Mouse (Mus musculus) limb, embryonic 14.5 days (tissue): ENCODE results near the gene Gulp1. TPM values are rescaled to one million over a fixed set of nuclear protein-coding genes. Genes with fewer than 3 reads are reported as not detected.

Experiments used
- ATAC-seq: fragments of 200-750 bp; cut with Nextera tagmentation; 2 replicates; pipeline ENCODE4 v1.8.0; 2017; ENCODE audit warnings: low read depth, moderate number of reproducible peaks, moderate TSS enrichment; ENCODE audit not compliant: low FRiP score
- DNase-seq: peaks from one replicate; pipeline ENCODE4 v3.0.0-alpha.2; 2015; ENCODE audit warnings: low spot score
- H3K27ac ChIP-seq: fragments of 300-500 bp; sonication (generic); replicated peaks from 2 replicates; pipeline ENCODE4 v1.5.1; 2014; ENCODE audit warnings: low read depth, mild to moderate bottlenecking, low read length, moderate library complexity, mixed read lengths
- H3K27me3 ChIP-seq: fragments of 300-500 bp; sonication (generic); 2 replicates; pipeline ENCODE4 v1.6.1; 2014; ENCODE audit warnings: low read length, mixed read lengths; ENCODE audit not compliant: control insufficient read depth, insufficient read depth
- H3K36me3 ChIP-seq: fragments of 300-500 bp; sonication (generic); 2 replicates; pipeline ENCODE4 v1.6.1; 2014; ENCODE audit warnings: mild to moderate bottlenecking, low read length, moderate library complexity, mixed read lengths; ENCODE audit not compliant: control insufficient read depth, insufficient read depth
- H3K4me1 ChIP-seq: fragments of 300-500 bp; sonication (generic); 2 replicates; pipeline ENCODE4 v1.6.1; 2014; ENCODE audit warnings: antibody characterized with exemption, low read length, mixed read lengths; ENCODE audit not compliant: control insufficient read depth, insufficient read depth
- H3K4me2 ChIP-seq: fragments of 300-500 bp; sonication (generic); replicated peaks from 2 replicates; pipeline ENCODE4 v1.6.1; 2014; ENCODE audit warnings: low read depth, mild to moderate bottlenecking, low read length, moderate library complexity; ENCODE audit not compliant: severe bottlenecking
- H3K4me3 ChIP-seq: fragments of 300-500 bp; sonication (generic); replicated peaks from 2 replicates; pipeline ENCODE4 v1.5.1; 2014; ENCODE audit warnings: low read length
- H3K9ac ChIP-seq: fragments of 300-500 bp; sonication (generic); 2 replicates; pipeline ENCODE4 v1.6.1; 2014; ENCODE audit warnings: mild to moderate bottlenecking, low read depth, low read length, moderate library complexity; ENCODE audit not compliant: severe bottlenecking
- H3K9me3 ChIP-seq: fragments of 300-500 bp; sonication (generic); 2 replicates; pipeline ENCODE4 v1.6.1; 2016; ENCODE audit warnings: low read length; ENCODE audit not compliant: control insufficient read depth
- POLR2A ChIP-seq: fragments of 200-500 bp; IDR thresholded peaks from 2 replicates; pipeline ENCODE4 v1.8.0; 2012; ENCODE audit warnings: inconsistent platforms, mild to moderate bottlenecking, moderate library complexity, borderline replicate concordance; ENCODE audit not compliant: insufficient read depth, insufficient read length; ENCODE audit errors: extremely low read depth
- WGBS: fragments of 180-500 bp; shearing (Covaris S2); extraction: QIAGEN DNeasy Blood & Tissue Kit; methylation state at CpG from one replicate; pipeline ENCODE4 v1.1.7; 2014; 5-methylcytosine and 5-hydroxymethylcytosine counted together
- polyA plus RNA-seq, 2 experiments: library from polyadenylated mRNA; depleted of rRNA in 1 of 2; stranded (reverse) in 1 of 2; unstranded in 1 of 2; fragments of >200 nt; fragmentation: Nextera tagmentation in 1 of 2; extraction: Ambion mirVana in 1 of 2; gene quantifications; 2 replicates each; pipeline versions ENCODE4 v1.2.1 to v1.2.3; 2012 to 2014

The Gulp1 gene
- polyA plus RNA-seq, 2 experiments, result 35.8 to 41.9 TPM

DNA sequence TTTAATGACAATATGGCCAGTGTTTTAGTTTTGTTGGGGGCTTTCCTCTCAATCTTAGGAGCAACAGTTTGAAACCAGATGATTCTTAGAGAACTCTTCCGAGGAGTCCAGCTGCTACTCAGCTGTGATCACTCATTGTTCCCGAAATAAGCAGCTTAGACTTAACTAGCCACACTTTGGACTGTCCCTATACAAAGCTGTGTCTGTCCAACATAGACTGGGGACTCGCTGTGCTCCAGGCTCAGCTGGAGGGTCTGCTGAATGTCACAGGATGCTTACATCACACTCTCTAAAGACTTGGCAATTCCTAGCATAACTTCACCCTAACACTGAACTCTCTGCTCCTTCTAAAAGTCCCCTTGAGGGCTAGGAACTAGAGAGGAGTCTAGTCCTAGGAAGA lies 40.4 kb downstream of the Gulp1 start:
- Histone ChIP-seq H3K4me1 (peaks cover 12% of the 10 kb centered on the region; the same call in 1 of the 2 replicates), H3K4me3 (no peak overlapping the region), H3K9me3 (no peaks in the 10 kb centered on the region), H3K36me3 (no peaks in the 10 kb centered on the region), H3K27me3 (no peaks in the 10 kb centered on the region), H3K4me2 (no peak overlapping the region), H3K9ac (no peak overlapping the region), H3K27ac (0 out of 2 replicates have a peak overlapping the region, but pooled peaks have one; percentile 28)
- no peak for TF ChIP-seq POLR2A
- WGBS, result 42% methylated on average over 3 of the region's 3 CpGs
- DNase-seq (peak; percentile 48), ATAC-seq (peak; percentile 84)

DNA sequence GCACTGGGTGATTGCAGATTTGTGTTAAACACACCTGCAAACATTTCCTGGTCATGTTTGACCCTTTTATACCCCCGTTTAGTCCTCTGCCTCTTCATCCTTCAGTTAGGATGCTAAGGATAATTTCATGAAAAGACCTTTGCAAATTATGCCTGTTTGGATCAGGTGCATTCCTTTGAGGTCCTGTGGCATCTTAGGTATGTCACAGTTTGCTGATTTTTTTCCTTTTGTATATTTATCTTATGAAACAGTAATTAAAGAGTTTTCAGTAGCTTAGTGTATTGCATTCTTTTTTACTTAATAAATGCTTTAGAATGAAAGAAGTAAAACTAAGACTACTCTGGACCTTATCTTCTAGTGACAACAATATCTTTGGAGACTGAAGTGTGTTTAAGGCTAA lies 41.8 kb downstream of the Gulp1 start:
- Histone ChIP-seq H3K9me3 (no peaks in the 10 kb centered on the region), H3K4me3 (no peak overlapping the region), H3K27ac (no peak overlapping the region), H3K4me1 (peaks cover 12% of the 10 kb centered on the region; the same call in 1 of the 2 replicates), H3K36me3 (no peaks in the 10 kb centered on the region), H3K9ac (no peak overlapping the region), H3K27me3 (no peaks in the 10 kb centered on the region), H3K4me2 (no peak overlapping the region)
- ATAC-seq, result no peak
- no peak for DNase-seq
- 75% methylated on average over 1 of the region's 1 CpGs for WGBS
- TF ChIP-seq POLR2A, result no peak

DNA sequence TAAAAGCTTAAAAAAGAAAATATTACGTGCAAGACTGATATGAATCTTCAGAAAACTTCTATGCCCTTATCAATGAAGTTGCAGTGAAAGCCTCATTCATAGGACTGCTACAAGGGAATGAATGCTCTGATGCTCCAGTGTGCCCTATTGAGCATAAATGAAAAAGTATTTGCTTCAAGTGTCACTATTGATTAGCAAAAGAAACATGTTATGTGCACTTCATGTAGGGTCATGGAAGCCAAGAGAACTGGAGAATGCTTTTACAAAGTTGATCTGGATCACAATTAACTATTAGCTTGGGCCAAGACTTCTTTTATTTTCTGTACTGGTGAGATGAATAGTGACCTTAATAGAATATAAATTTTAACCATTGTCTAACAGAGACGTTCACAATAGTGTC lies 47.0 kb downstream of the Gulp1 start:
- 85% methylated on average over 2 of the region's 2 CpGs for WGBS
- TF ChIP-seq POLR2A, result no peak
- no peaks in the 10 kb centered on the region for H3K4me1 ChIP-seq
- no peaks in the 10 kb centered on the region for H3K9me3 ChIP-seq
- no peak overlapping the region for H3K4me3 ChIP-seq
- H3K4me2 ChIP-seq, result no peak overlapping the region
- DNase-seq (no peak), ATAC-seq (no peak)
- H3K27ac ChIP-seq, result no peak overlapping the region
- no peaks in the 10 kb centered on the region for H3K27me3 ChIP-seq
- H3K9ac ChIP-seq, result no peak overlapping the region
- no peaks in the 10 kb centered on the region for H3K36me3 ChIP-seq

DNA sequence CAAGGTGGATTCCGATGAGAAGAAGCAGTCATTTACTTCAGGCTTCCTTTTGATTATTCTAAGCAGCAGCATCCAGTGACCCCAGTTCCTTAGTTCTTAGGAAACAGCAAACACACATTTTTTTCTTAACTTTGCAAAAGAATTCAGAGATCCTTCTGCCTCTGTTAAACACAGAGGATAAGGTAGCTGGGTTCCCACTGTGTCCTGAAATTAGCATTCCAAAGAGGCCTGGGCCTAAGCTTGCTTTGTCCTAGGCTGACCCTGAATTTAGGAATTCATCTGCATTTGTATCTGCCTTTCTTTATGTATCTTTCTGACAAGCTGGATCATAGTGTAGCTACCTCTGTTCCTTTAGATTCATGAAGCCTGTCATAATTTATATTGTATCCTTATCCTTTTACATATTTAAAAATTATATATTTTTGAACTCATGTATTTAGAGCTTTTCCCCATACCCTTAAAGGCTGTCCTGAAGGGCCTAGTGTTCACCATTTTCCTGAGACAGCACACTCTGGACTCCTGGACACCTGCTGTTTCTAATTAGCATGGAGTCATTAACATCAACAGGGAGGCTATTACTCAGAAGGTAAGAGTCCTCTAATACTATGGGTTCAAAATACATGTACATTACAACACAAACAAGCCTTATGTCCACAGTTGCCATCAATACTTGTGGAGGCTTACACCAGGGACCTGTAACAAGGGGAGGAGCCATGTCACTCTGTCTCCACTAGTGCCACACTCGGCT lies 62.2 kb downstream of the Gulp1 start:
- ATAC-seq, result no peak
- H3K27ac ChIP-seq, result no peak overlapping the region
- H3K36me3 ChIP-seq, result no peaks in the 10 kb centered on the region
- H3K4me2 ChIP-seq, result no peak overlapping the region
- TF ChIP-seq POLR2A, result no peak
- no peak overlapping the region for H3K4me3 ChIP-seq
- no peaks in the 10 kb centered on the region for H3K27me3 ChIP-seq
- no peak overlapping the region for H3K9ac ChIP-seq
- H3K4me1 ChIP-seq, result peaks cover 7% of the 10 kb centered on the region
- WGBS, result 53% methylated on average over 2 of the region's 2 CpGs
- H3K9me3 ChIP-seq, result no peaks in the 10 kb centered on the region
- DNase-seq, result no peak

DNA sequence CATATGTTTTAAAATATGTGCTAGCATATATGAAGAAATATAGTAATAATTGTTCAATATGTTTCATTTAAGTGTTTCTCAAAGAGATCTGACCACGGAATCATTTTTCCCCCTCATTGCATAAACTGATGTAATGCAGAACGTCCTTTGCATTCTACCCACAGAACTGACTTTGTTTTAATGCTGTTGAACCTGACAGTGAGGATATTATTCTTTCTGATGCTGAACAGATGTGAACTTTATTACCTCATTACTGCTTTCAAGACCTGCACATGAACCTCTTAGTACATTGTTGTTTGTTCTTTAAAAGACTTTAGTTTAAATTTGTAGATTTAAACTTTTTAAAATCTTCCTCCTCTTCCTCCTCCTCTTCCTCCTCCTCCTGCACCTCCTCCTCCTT lies 67.4 kb downstream of the Gulp1 start:
- ATAC-seq (no peak), DNase-seq (no peak)
- Histone ChIP-seq H3K27me3 (no peaks in the 10 kb centered on the region), H3K4me1 (peaks cover 16% of the 10 kb centered on the region), H3K9me3 (no peaks in the 10 kb centered on the region), H3K4me2 (no peak overlapping the region), H3K4me3 (no peak overlapping the region), H3K9ac (no peak overlapping the region), H3K36me3 (no peaks in the 10 kb centered on the region), H3K27ac (0 out of 2 replicates have a peak overlapping the region, but pooled peaks have one; percentile 9)
- WGBS, result 25% methylated on average over 2 of the region's 2 CpGs
- no peak for TF ChIP-seq POLR2A

DNA sequence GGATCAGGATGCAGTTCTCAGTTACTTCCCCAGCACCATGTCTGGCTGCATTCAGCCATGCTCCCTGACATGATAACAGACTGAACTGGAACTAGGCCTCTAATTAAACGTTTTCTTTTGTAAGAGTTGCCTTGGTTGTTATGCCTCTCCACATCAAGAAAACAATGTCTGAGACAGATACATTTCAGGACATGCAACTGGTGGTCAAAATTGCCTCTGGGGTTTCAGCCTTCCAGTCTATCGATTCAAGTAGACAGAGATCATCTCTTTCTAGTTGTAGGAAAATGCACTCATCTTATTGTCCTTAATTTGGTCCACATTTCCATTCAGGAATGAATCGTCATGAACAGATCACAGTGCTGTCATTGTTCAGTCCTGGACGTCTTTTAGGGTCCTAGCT lies 83.2 kb downstream of the Gulp1 start:
- DNase-seq (no peak), ATAC-seq (no peak)
- no peak for TF ChIP-seq POLR2A
- H3K27ac ChIP-seq, result no peak overlapping the region
- H3K36me3 ChIP-seq, result no peaks in the 10 kb centered on the region
- no peaks in the 10 kb centered on the region for H3K4me1 ChIP-seq
- WGBS, result 48% methylated on average over 4 of the region's 4 CpGs
- no peak overlapping the region for H3K9ac ChIP-seq
- no peak overlapping the region for H3K4me2 ChIP-seq
- no peaks in the 10 kb centered on the region for H3K27me3 ChIP-seq
- no peak overlapping the region for H3K4me3 ChIP-seq
- H3K9me3 ChIP-seq, result no peaks in the 10 kb centered on the region
